Mouse (Mus musculus) hindbrain, embryonic 11.5 days (tissue): ENCODE results near the gene Spp1. TPM values are rescaled to one million over a fixed set of nuclear protein-coding genes. Genes with fewer than 3 reads are reported as not detected.
A peak's percentile ranks its signal among the peaks of the same experiment; 100 is the strongest.

Experiments
- ATAC-seq: fragments of 200-750 bp; cut with Nextera tagmentation; 2 replicates; pipeline ENCODE4 v1.8.0; 2017; ENCODE audit warnings: mild to moderate bottlenecking, moderate TSS enrichment, moderate library complexity; ENCODE audit not compliant: low FRiP score
- DNase-seq: peaks from one replicate; pipeline ENCODE4 v3.0.0-alpha.2; 2015; ENCODE audit warnings: low spot score
- H3K27ac ChIP-seq: fragments of 300-500 bp; sonication (generic); 2 replicates; pipeline ENCODE4 v1.5.1; 2014; ENCODE audit warnings: mild to moderate bottlenecking, low read depth, low read length
- H3K27me3 ChIP-seq: fragments of 300-500 bp; sonication (generic); 2 replicates; pipeline ENCODE4 v1.6.1; 2014; ENCODE audit warnings: mild to moderate bottlenecking, low read length, moderate library complexity, mixed read lengths; ENCODE audit not compliant: control insufficient read depth, insufficient read depth
- H3K36me3 ChIP-seq: fragments of 300-500 bp; sonication (generic); 2 replicates; pipeline ENCODE4 v1.6.1; 2014; ENCODE audit warnings: mild to moderate bottlenecking, low read length, moderate library complexity, mixed read lengths; ENCODE audit not compliant: control insufficient read depth, insufficient read depth
- H3K4me1 ChIP-seq: fragments of 300-500 bp; sonication (generic); replicated peaks from 2 replicates; pipeline ENCODE4 v1.6.1; 2014; ENCODE audit warnings: low read length, mixed read lengths; ENCODE audit not compliant: control insufficient read depth, insufficient read depth
- H3K4me2 ChIP-seq: fragments of 300-500 bp; sonication (generic); replicated peaks from 2 replicates; pipeline ENCODE4 v1.6.1; 2014; ENCODE audit warnings: mild to moderate bottlenecking, low read depth, low read length
- H3K4me3 ChIP-seq: fragments of 300-500 bp; sonication (generic); 2 replicates; pipeline ENCODE4 v1.5.1; 2014; ENCODE audit warnings: low read depth, low read length
- H3K9ac ChIP-seq: fragments of 300-500 bp; sonication (generic); 2 replicates; pipeline ENCODE4 v1.6.1; 2014; ENCODE audit warnings: low read depth, low read length
- H3K9me3 ChIP-seq: fragments of 300-500 bp; sonication (generic); 2 replicates; pipeline ENCODE4 v1.6.1; 2016; ENCODE audit warnings: low read length; ENCODE audit not compliant: control insufficient read depth
- WGBS: fragments of 180-500 bp; shearing (Covaris S2); extraction: QIAGEN DNeasy Blood & Tissue Kit; methylation state at CpG from one replicate; pipeline ENCODE4 v1.1.7; 2014; 5-methylcytosine and 5-hydroxymethylcytosine counted together
- polyA plus RNA-seq: library from polyadenylated mRNA; unstranded; fragments of >200 nt; fragmentation: Nextera tagmentation; extraction: Ambion mirVana; gene quantifications from 2 replicates; pipeline ENCODE4 v1.2.1, GENCODE M21; 2014

Spp1 gene
- polyA plus RNA-seq, 1 experiment from 2014 or later, result 19.5 TPM

- no peaks in the 10 kb centered on the region for H3K4me1 ChIP-seq
- DNase-seq (no peak), ATAC-seq (no peak)
- no peaks in the 10 kb centered on the region for H3K9me3 ChIP-seq
- H3K9ac ChIP-seq, result no peak overlapping the region
- WGBS, result 69% methylated on average over 3 of the region's 3 CpGs
- no peak overlapping the region for H3K4me3 ChIP-seq
- no peaks in the 10 kb centered on the region for H3K36me3 ChIP-seq
- H3K27me3 ChIP-seq, result no peaks in the 10 kb centered on the region
- no peak overlapping the region for H3K27ac ChIP-seq
- H3K4me2 ChIP-seq, result no peak overlapping the region
Measured at GRCm38 (mm10) chr5:104402651-104403050, 32.3 kb upstream of the Spp1 start.

DNA sequence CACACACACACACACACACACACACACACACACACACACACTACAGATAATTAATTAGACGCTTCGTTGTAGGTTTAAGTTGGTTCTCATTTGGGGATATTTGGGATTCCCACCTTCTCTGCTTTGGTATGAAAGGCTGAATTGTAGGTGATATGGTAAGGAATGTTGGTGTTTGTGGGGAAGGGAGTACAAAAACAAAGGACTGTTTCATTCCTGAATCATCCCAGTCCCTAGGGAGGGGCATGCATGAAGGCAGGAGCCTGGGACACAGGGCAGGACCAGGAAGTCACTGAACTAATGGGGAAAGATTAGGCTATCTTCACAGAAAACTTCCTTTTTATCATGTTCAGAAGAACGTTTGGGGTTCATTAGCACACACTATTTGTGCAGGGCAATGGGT is 31.6 kb upstream of the Spp1 start:
- H3K27ac ChIP-seq, result no peak overlapping the region
- H3K27me3 ChIP-seq, result no peaks in the 10 kb centered on the region
- H3K4me2 ChIP-seq, result no peak overlapping the region
- no peaks in the 10 kb centered on the region for H3K4me1 ChIP-seq
- WGBS, result 68% methylated on average over 3 of the region's 3 CpGs
- DNase-seq, result no peak
- H3K9me3 ChIP-seq, result no peaks in the 10 kb centered on the region
- ATAC-seq, result no peak
- H3K36me3 ChIP-seq, result no peaks in the 10 kb centered on the region
- H3K9ac ChIP-seq, result no peak overlapping the region
- no peak overlapping the region for H3K4me3 ChIP-seq

DNA sequence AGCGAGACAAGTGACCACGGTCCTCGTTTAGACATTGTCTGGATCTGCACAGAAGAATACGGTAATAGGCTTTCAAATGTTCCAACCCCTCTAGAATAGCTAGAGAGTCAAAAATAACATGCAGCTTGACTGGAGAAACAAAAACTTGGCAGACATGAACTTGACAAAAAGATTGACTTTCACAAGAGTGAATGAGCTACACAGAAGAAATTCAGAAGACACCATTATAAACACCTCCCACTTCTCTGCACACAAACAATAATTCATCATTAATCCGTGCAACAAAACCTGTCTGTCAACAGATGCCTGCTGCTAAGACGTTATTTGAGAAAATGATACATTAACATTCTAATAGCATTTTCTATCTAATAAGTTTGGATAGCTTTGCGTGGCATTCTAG is 30.4 kb upstream of the Spp1 start:
- WGBS, result 83% methylated on average over 7 of the region's 7 CpGs
- no peaks in the 10 kb centered on the region for H3K4me1 ChIP-seq
- DNase-seq, result no peak

DNA sequence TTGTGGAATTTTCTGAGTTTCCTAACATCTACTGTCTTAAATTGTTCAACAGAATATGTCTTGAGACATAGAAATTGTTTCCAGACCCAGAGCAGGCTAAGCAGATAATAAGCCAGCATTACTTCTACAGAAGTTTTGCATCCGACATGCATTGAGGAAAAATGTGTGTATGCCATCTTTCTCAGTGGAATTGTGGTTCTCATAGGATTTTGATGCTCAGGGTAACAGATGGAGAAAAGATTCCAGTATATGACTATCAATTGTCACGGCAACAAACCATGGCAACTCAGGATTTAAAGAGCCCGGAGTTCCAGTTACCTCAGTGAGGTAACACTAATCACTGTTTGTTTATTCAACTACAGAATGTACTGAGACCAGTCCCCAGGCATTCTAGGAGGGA is 29.9 kb upstream of the Spp1 start:
- Histone ChIP-seq H3K27ac (no peak overlapping the region), H3K36me3 (no peaks in the 10 kb centered on the region), H3K4me3 (no peak overlapping the region), H3K4me2 (no peak overlapping the region), H3K9me3 (no peaks in the 10 kb centered on the region), H3K4me1 (no peaks in the 10 kb centered on the region), H3K27me3 (no peaks in the 10 kb centered on the region), H3K9ac (no peak overlapping the region)
- DNase-seq, result no peak
- ATAC-seq, result no peak
- 82% methylated on average over 3 of the region's 3 CpGs for WGBS

More for the DNA sequence above, 30.4 kb upstream of the Spp1 start:
- H3K4me2 ChIP-seq, result no peak overlapping the region
- no peaks in the 10 kb centered on the region for H3K36me3 ChIP-seq
- H3K27me3 ChIP-seq, result no peaks in the 10 kb centered on the region
- H3K4me3 ChIP-seq, result no peak overlapping the region
- no peaks in the 10 kb centered on the region for H3K9me3 ChIP-seq
- H3K9ac ChIP-seq, result no peak overlapping the region
- ATAC-seq, result no peak
- H3K27ac ChIP-seq, result no peak overlapping the region

- Histone ChIP-seq H3K4me2 (no peak overlapping the region), H3K4me1 (no peaks in the 10 kb centered on the region), H3K9ac (no peak overlapping the region), H3K27ac (no peak overlapping the region), H3K9me3 (no peaks in the 10 kb centered on the region), H3K4me3 (no peak overlapping the region), H3K27me3 (no peaks in the 10 kb centered on the region), H3K36me3 (no peaks in the 10 kb centered on the region)
- DNase-seq, result no peak
- 30% methylated on average over 3 of the region's 3 CpGs for WGBS
- ATAC-seq, result no peak
Measured at GRCm38 (mm10) chr5:104406756-104407155, 28.2 kb upstream of the Spp1 start.

DNA sequence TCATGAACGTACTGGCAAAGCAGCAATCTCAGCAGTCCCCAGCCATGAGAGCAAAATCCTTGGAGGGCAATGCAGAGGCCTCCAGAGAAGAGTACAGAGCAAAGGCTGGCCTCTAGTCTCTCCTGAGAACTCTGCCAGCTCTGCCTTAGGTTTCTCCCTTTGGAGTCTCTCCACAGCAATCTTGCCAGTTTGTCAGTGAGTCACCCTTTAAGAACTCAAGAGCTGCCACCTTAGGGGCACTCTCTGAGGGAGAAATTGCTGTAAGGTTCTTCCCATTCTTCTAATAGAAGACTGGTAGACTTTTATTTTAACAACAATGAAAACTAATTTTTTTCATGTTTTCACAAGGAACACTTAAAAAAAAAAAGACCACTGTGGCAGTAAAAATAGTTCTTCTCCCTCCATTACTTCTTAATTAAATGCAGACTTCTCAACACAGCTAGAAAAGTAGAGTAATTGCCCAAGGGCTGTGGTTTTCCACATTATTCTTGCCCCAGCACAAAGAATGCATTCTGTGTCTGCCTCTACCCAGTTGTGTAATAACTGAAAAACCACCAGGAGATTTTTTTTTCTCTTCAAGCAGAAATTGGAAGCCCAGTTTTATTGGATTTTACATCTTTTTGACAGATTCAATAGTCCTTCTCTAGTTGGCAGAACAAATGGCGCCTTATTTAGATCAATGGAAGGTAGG is 27.2 kb upstream of the Spp1 start:
- Histone ChIP-seq H3K4me1 (no peaks in the 10 kb centered on the region), H3K36me3 (no peaks in the 10 kb centered on the region), H3K9me3 (no peaks in the 10 kb centered on the region), H3K4me3 (no peak overlapping the region), H3K9ac (no peak overlapping the region), H3K27ac (0 out of 2 replicates have a peak overlapping the region, but pooled peaks have one; percentile 47), H3K27me3 (no peaks in the 10 kb centered on the region), H3K4me2 (no peak overlapping the region)
- WGBS, result 64% methylated on average over 2 of the region's 2 CpGs
- no peak for DNase-seq
- ATAC-seq, result no peak

- Histone ChIP-seq H3K4me2 (no peak overlapping the region), H3K36me3 (no peaks in the 10 kb centered on the region), H3K4me3 (no peak overlapping the region), H3K9ac (no peak overlapping the region), H3K27me3 (no peaks in the 10 kb centered on the region), H3K4me1 (no peaks in the 10 kb centered on the region), H3K9me3 (no peaks in the 10 kb centered on the region), H3K27ac (no peak overlapping the region)
- DNase-seq (no peak), ATAC-seq (no peak)
- WGBS, result 97% methylated on average over 7 of the region's 7 CpGs
Measured at GRCm38 (mm10) chr5:104408549-104408948, 26.4 kb upstream of the Spp1 start.

DNA sequence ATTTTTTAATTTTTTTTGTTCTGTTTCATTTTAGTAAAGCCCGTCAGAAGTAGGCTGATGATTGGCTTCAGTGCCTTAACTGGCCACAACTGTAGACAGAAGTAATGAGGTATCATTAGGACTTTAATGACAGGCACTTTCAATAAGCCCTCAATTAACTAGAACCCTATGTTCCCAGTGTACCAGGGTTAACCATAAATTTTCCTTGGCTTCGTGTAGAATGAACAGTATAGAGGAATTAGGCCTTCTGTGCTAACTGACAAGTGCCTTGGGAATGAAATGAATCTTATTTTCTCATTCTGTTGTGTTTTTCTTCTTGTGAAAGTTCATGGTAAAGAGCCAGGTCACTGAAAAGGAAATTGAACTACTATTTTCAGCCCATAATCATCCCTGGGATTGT is 18.9 kb upstream of the Spp1 start:
- ATAC-seq (no peak), DNase-seq (no peak)
- no peak overlapping the region for H3K9ac ChIP-seq
- H3K9me3 ChIP-seq, result no peaks in the 10 kb centered on the region
- 76% methylated on average over 2 of the region's 2 CpGs for WGBS
- H3K4me3 ChIP-seq, result no peak overlapping the region
- H3K27ac ChIP-seq, result no peak overlapping the region
- H3K4me1 ChIP-seq, result no peaks in the 10 kb centered on the region
- no peak overlapping the region for H3K4me2 ChIP-seq
- no peaks in the 10 kb centered on the region for H3K36me3 ChIP-seq
- no peaks in the 10 kb centered on the region for H3K27me3 ChIP-seq

GRCm38 (mm10) chr5:104417028-104417427 is 17.9 kb upstream of the Spp1 start:
- H3K4me1 ChIP-seq, result no peaks in the 10 kb centered on the region
- no peak overlapping the region for H3K4me2 ChIP-seq

More at GRCm38 (mm10) chr5:104417028-104417427, 17.9 kb upstream of the Spp1 start:
- ATAC-seq, result no peak
- Histone ChIP-seq H3K9ac (no peak overlapping the region), H3K27me3 (no peaks in the 10 kb centered on the region), H3K9me3 (no peaks in the 10 kb centered on the region), H3K36me3 (no peaks in the 10 kb centered on the region), H3K4me3 (no peak overlapping the region), H3K27ac (no peak overlapping the region)
- DNase-seq, result no peak
- 72% methylated on average over 3 of the region's 3 CpGs for WGBS
